In genomic region chr8:120807719-120808118, GRCm38 (mm10) we compare ENCODE assay signal across 10 mouse cellular contexts.
DNase-seq lines count a peak whose midpoint lies in the region; ATAC-seq and TF ChIP-seq lines count a peak whose summit lies in the region.
"Had no signal": no experiment of that assay in that cellular context is flagged by ENCODE, and none has a peak within 500 bp of the region (broad histone marks: within the 10 kb centered on the region; RNA-seq: fewer than 3 reads in every experiment).

No protein-coding gene starts in this region.

- peaks cover 5% of the 10 kb centered on the region; the same call in 1 of the 2 replicates for H3K4me1 ChIP-seq in spleen, adult 2 months (ENCODE audit: control insufficient read depth, insufficient read depth, insufficient read length)
- H3K4me1 ChIP-seq in forebrain, embryonic 11.5 days (replicated peaks; ENCODE audit: control insufficient read depth, insufficient read depth, low read length): no peaks in the 10 kb centered on the region

- no peaks in the 10 kb centered on the region for H3K36me3 ChIP-seq in spleen, adult 2 months (ENCODE audit: control insufficient read depth, insufficient read depth, low read length)
- no peaks in the 10 kb centered on the region for H3K36me3 ChIP-seq in forebrain, embryonic 11.5 days (ENCODE audit: control insufficient read depth, insufficient read depth, low read length)

- WGBS in spleen, adult 2 months: 32% methylated on average over 6 of the region's 6 CpGs
- 50% methylated on average over 6 of the region's 6 CpGs for WGBS in forebrain, embryonic 11.5 days

- peak; percentile 54 for DNase-seq in gastrocnemius, adult 2 months
- no peak for DNase-seq in gastrocnemius, postnatal 25 days
- no peak for DNase-seq in spleen, adult 2 months (ENCODE audit: low read depth in 1 of 2, low spot score in 2 of 2)
- DNase-seq in spleen, adult 12 weeks (ENCODE audit: low spot score): no peak
- DNase-seq in induced T-regulatory cell, adult 2 months (ENCODE audit: low read depth): peak; percentile 53
- DNase-seq in skeletal muscle tissue, adult 2 months (ENCODE audit: low read depth, low spot score): peak; percentile 62
- DNase-seq in layer of hippocampus, postnatal 36 days: no peak
- DNase-seq in forebrain, embryonic 11.5 days (ENCODE audit: low spot score): no peak

- intact Hi-C loops in gastrocnemius, adult 2 months (cut with DNase I): no loop called here

- TF ChIP-seq CTCF in gastrocnemius, adult 2 months (IDR thresholded peaks at IDR 0.05): peak; percentile 70
- TF ChIP-seq CTCF in spleen, adult 2 months (IDR thresholded peaks at IDR 0.05; ENCODE audit: extremely low read depth, insufficient read depth, insufficient read length, insufficient replicate concordance): peak; percentile 47; the same call in 1 of the 2 replicates

- H3K4me2 ChIP-seq in forebrain, embryonic 11.5 days (ENCODE audit: low read depth, low read length, severe bottlenecking): no peak overlapping the region

- no peak overlapping the region for H3K4me3 ChIP-seq in gastrocnemius, adult 2 months
- H3K4me3 ChIP-seq in spleen, adult 2 months (ENCODE audit: extremely low read depth, insufficient read depth, insufficient read length): no peak overlapping the region
- H3K4me3 ChIP-seq in forebrain, embryonic 11.5 days (ENCODE audit: low read depth, low read length): no peak overlapping the region
- H3K4me3 ChIP-seq: erythroblast, embryonic 14.5 days; megakaryocyte, embryonic 14.5 days had no signal

- no peak for ATAC-seq in forebrain, embryonic 11.5 days (replicated peaks; ENCODE audit: low FRiP score)

- H3K27me3 ChIP-seq in spleen, adult 2 months (ENCODE audit: control insufficient read depth, insufficient read depth, low read length): no peaks in the 10 kb centered on the region
- H3K27me3 ChIP-seq in forebrain, embryonic 11.5 days (ENCODE audit: control insufficient read depth, insufficient read depth, low read length): no peaks in the 10 kb centered on the region

- H3K27ac ChIP-seq in gastrocnemius, adult 2 months: peak overlapping the region; percentile 67
- H3K27ac ChIP-seq in spleen, adult 2 months (ENCODE audit: insufficient read depth, low read length): no peak overlapping the region
- no peak overlapping the region for H3K27ac ChIP-seq in forebrain, embryonic 11.5 days (ENCODE audit: low read depth, low read length)

- TF ChIP-seq POLR2A in spleen, adult 2 months (IDR thresholded peaks at IDR 0.05; ENCODE audit: low read depth, low read length): no peak

- H3K9me3 ChIP-seq in forebrain, embryonic 11.5 days (ENCODE audit: control insufficient read depth, low read length): no peaks in the 10 kb centered on the region
- H3K9me3 ChIP-seq: megakaryocyte, embryonic 14.5 days had no signal

- no peak overlapping the region for H3K9ac ChIP-seq in forebrain, embryonic 11.5 days (ENCODE audit: low read length)

Comparison
In these comparisons a context has a peak if more than half of its experiments do, and no peak if none do; other contexts are left out.
1. DNase-seq: peak in gastrocnemius, adult 2 months (single experiment), induced T-regulatory cell, adult 2 months (single experiment) and skeletal muscle tissue, adult 2 months (single experiment); none in gastrocnemius, postnatal 25 days (single experiment), spleen, adult 2 months (0 of 2), spleen, adult 12 weeks (single experiment), layer of hippocampus, postnatal 36 days (0 of 2) and forebrain, embryonic 11.5 days (single experiment).